Mouse (Mus musculus) monocyte, adult 2 months (primary cell): Measurements from ENCODE around the gene Col28a1.

Experiments used
- DNase-seq, 2 experiments: peaks; one replicate each; pipeline ENCODE4 v3.0.0; 2022; ENCODE audit warnings: low spot score in 2 of 2, low read depth in 1 of 2

The Col28a1 gene

DNA sequence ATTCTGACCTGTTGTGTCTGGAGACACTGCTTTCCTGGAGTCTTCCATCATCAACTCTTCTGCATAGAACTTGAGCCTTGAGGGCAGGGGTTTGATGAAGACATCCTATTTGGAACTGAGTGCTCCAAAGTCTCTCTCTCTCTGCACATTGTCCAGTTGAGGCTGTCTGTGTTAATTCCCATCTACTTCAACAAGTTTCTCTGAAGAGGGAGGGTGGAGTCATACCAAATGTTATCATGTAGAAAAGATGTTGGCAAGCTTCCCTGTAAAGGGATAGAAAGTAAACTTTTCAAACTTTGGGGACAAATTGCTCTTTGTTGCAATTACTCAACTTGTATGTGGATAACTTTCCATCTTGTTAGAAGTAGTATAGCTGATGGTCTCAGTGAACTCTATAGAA is at the start of gene Col28a1:
Gene Col28a1, minus strand, starts transcription at position 101 of the 400 bp plus-strand sequence.
- no peak for DNase-seq

GRCm38 (mm10) chr6:8228596-8228995 is 36.2 kb upstream of the Col28a1 start:
- DNase-seq: no peak

- no peak for DNase-seq
Measured at GRCm38 (mm10) chr6:8227035-8227434, 34.6 kb upstream of the Col28a1 start.

- no peak for DNase-seq
Measured at GRCm38 (mm10) chr6:8210661-8211060, 18.2 kb upstream of the Col28a1 start.

- DNase-seq: no peak
Measured at GRCm38 (mm10) chr6:8209866-8210186, 17.4 kb upstream of the Col28a1 start.

- peak; percentile 58 to 72 for DNase-seq
Measured at GRCm38 (mm10) chr6:8209047-8209865, 16.8 kb upstream of the Col28a1 start, which contains the start of gene Mios. TSS of gene Mios (plus strand) at chr6:8209222.

DNA sequence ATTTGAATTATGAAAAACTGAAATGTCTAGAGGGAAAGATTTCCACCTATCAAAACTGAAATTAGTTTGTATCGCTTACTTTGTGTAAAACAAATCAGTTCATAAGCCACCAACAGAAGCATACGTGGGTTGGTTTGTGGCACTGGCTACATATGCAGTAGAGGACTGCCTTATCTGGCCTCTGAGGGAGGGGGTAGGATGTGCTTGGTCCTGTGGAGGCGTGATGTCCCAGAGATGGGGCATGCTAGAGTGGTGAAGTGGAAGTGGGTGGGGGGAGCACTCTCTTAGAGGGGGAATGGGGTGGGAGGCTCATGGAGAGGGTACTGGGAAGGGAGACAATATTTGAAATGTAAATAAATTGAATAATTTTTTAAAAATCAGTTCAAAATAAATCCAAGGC is 2.5 kb downstream of the Col28a1 start:
- DNase-seq: no peak

DNA sequence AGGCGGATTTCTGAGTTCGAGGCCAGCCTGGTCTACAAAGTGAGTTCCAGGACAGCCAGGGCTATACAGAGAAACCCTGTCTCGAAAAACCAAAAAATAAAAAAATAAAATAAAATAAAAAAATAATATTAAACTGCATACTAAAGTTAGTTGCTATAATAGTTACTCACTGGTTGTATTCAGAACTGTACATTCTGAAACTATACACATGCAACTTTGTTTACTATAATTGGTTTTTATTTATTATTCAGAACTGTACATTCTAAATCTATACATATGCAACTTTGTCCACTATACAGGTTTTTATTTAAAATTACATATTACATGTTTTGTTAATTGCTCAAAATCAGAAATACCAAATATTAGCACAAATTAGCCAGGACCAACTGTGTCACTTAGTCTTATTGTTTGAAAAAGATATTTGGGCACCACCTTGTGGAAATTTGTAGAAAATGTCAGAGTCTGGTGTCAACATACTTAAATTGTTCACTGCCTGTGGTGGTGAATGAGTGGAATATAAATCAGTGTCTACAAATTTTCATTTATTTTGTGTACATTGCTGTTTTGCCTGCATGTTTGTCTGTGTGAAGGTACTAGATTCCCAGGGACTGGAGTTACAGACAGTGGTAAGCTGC is 3.7 kb downstream of the Col28a1 start:
- no peak for DNase-seq

DNA sequence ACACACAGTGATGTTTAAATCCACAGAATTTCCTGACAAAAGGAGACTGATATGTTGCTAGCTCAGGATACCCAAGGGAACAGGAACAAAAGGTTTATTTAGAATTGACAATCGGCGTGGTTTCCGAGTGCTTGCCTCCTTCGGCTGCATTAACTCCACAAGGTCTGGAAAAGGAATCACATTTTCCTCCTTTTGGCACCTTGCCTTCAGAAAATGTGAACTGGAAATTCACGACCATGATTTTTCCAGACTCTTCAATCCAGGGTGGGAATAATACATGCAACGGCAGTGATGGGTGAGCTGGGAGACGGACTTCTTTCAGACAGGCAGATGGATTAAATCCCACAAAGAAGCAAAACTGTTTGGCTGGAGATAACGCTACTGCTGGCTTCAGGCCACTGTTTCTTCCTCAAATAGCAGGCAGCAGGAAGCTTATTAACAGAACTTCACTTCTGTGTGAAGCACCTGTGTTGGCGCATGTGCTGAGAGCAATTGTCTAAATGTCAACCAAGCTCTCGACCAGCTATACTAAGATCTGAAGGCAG is 13.9 kb downstream of the Col28a1 start:
- DNase-seq: no peak

GRCm38 (mm10) chr6:8176116-8176515 is 16.3 kb downstream of the Col28a1 start:
- DNase-seq: no peak

- no peak for DNase-seq
Measured at GRCm38 (mm10) chr6:8175346-8175745, 17.1 kb downstream of the Col28a1 start.

DNA sequence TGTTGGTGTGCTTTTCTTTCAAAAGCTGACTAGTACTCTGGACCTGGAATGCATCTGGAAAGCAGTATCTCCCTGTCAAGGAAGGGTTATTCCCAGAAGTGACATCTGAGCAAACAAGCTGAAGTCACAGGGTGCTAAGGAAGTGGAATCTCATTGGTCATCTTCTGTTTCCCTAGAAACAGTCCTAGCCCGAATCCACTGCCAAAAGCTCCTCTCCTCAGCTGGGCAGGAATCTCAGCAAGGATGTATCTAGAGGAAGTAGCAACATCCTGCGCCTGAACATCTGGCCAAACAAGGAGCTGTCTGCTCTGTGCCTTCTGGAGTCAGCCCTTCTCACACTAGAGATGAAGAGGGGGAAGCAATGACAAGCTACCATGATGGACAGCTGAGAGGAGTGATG is 18.4 kb downstream of the Col28a1 start:
- no peak for DNase-seq

DNA sequence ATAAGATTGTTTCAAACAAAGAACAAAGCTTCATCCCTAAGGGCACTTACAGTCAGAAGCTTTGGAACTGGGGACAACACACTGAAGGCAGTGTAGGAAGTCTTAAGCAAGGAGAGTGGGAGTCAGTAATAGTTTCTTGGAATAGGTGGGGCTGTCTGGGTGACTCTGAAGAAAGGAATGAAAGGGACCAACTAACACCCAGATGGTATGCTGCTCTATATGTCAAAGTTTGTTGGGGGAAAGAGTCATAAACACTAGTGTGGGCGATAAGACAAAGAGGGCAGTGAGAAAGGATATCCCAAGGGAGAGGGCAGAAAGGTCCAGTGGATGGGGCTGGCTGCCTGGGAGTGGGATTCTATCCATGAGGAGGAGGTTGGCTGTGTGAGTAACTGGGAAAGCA is 20.3 kb downstream of the Col28a1 start:
- no peak for DNase-seq

DNA sequence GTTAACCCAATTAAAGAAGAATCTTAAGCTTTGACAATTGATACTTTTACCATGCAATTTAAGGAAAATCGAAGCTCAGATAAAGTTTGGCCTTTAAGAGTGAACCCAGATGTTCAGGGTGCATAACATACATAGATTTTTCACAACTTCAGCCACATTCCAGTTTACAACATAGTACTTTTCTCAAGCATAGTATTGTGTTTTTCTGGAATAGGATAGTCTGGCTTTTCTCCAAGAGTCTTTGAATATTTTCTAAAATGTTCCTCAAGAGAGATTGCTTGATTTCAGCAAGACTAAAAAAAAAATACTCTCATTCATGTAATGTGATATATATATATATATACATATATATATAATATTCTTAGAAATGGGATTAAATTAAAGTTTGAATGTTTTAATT is 27.7 kb downstream of the Col28a1 start:
- DNase-seq: no peak

- DNase-seq: no peak
Measured at GRCm38 (mm10) chr6:8160001-8160400, 32.4 kb downstream of the Col28a1 start.

DNA sequence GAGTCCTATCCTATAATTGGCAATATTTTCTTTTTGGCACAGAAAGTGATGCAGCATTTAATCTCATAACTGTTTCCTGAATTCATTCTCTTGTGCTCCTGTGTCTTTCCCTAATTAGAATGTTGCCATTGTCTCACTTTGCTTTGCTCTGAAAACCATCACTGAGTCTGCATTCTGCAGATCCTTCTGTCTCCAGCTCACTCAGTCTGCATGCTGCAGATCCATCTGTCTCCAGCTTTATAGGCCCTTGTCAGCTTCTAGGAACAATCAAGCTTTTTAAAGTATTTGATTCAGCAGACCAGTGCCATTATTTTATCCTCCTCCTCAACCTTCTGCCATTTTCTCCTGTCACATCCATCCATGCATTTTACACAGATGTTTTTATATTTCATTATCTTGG is 35.3 kb downstream of the Col28a1 start:
- no peak for DNase-seq

GRCm38 (mm10) chr6:8152551-8153361 is 39.7 kb downstream of the Col28a1 start:
- no peak for DNase-seq

- DNase-seq: no peak
Measured at GRCm38 (mm10) chr6:8148916-8149315, 43.5 kb downstream of the Col28a1 start.

GRCm38 (mm10) chr6:8141881-8142280 is 50.5 kb downstream of the Col28a1 start:
- DNase-seq: no peak

DNA sequence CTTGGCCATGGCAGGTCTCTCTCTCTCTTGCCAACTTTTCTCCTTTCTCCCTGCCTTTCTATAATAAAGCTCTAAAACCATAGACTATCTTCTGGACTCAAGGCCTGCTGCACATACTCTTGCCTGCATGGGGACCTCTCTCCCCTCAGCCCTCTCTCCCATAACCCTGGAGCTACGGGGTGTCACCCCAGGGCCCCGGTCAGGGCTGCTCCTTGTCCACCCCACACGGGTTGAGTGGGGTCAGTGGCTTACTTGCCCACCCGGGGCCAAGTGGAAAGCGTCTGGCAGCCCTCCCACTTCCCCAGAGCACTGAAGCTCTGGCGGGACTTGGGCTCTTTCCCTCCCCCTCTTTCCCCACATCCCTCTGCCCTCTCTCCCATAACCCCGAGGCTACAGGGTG is 62.3 kb downstream of the Col28a1 start:
- DNase-seq: no peak

GRCm38 (mm10) chr6:8128164-8128563 is 64.3 kb downstream of the Col28a1 start:
- DNase-seq: no peak

DNA sequence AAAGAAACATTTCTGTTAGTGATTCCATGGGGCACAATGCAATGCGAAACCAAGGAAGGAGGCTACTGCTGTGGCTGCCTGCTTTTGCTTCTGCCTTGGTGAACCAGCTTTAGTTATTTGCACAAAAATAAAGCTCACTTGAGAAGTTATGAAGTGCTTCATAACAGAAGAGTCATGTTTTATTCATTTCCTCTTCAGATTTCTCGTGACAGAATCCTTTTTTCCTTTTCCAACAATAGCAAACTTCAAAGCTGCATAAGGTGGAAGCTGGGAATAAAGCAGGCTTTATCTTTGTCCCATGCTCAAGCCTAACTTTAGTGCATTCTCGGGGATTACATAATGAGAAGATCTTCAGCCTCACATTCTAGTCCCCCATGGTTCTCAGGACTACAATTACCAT is 65.9 kb downstream of the Col28a1 start:
- no peak for DNase-seq
